Mouse (Mus musculus) intestine, postnatal 0 days (tissue): Measurements from ENCODE around the gene Rapgef2. TPM values are rescaled to one million over a fixed set of nuclear protein-coding genes. Genes with fewer than 3 reads are reported as not detected.

Experiments
- ATAC-seq: fragments of 200-750 bp; cut with Nextera tagmentation; 2 replicates; pipeline ENCODE4 v1.8.0; 2017; ENCODE audit warnings: mild to moderate bottlenecking, moderate TSS enrichment, moderate library complexity
- H3K27ac ChIP-seq: fragments of 300-500 bp; sonication (generic); 2 replicates; pipeline ENCODE4 v1.5.1; 2014; ENCODE audit warnings: mild to moderate bottlenecking, low read depth, low read length, moderate library complexity
- H3K27me3 ChIP-seq: fragments of 300-500 bp; sonication (generic); replicated peaks from 2 replicates; pipeline ENCODE4 v1.6.1; 2014; ENCODE audit warnings: low read length, mixed read lengths; ENCODE audit not compliant: control insufficient read depth, insufficient read depth
- H3K36me3 ChIP-seq: fragments of 300-500 bp; sonication (generic); 2 replicates; pipeline ENCODE4 v1.6.1; 2014; ENCODE audit warnings: mild to moderate bottlenecking, moderate library complexity; ENCODE audit not compliant: control insufficient read depth, insufficient read depth
- H3K4me1 ChIP-seq: fragments of 300-500 bp; sonication (generic); replicated peaks from 2 replicates; pipeline ENCODE4 v1.6.1; 2014; ENCODE audit warnings: antibody characterized with exemption, low read length, mixed read lengths; ENCODE audit not compliant: control insufficient read depth, insufficient read depth
- H3K4me2 ChIP-seq: fragments of 300-500 bp; sonication (generic); replicated peaks from 2 replicates; pipeline ENCODE4 v1.6.1; 2014; ENCODE audit warnings: low read depth, mild to moderate bottlenecking, moderate library complexity
- H3K4me3 ChIP-seq: fragments of 300-500 bp; sonication (generic); 2 replicates; pipeline ENCODE4 v1.5.1; 2014; ENCODE audit warnings: low read depth, low read length
- H3K9ac ChIP-seq: fragments of 300-500 bp; sonication (generic); 2 replicates; pipeline ENCODE4 v1.6.1; 2014; ENCODE audit warnings: mild to moderate bottlenecking, low read depth, low read length
- H3K9me3 ChIP-seq: fragments of 300-500 bp; sonication (generic); 2 replicates; pipeline ENCODE4 v1.6.1; 2016; ENCODE audit warnings: mixed run types; ENCODE audit not compliant: control insufficient read depth
- CTCF ChIP-seq: sonication (generic); IDR thresholded peaks from 2 replicates; pipeline ENCODE4 v1.5.1; 2016; ENCODE audit warnings: low read depth, mild to moderate bottlenecking, control low read depth, antibody characterized with exemption, moderate library complexity
- WGBS: fragments of 180-500 bp; shearing (Covaris S2); extraction: QIAGEN DNeasy Blood & Tissue Kit; methylation state at CpG from one replicate; pipeline ENCODE4 v1.1.7; 2014; 5-methylcytosine and 5-hydroxymethylcytosine counted together
- polyA plus RNA-seq: library from polyadenylated mRNA; unstranded; fragments of >200 nt; fragmentation: Nextera tagmentation; extraction: Ambion mirVana; gene quantifications from 2 replicates; pipeline ENCODE4 v1.2.1, GENCODE M21; 2015

Rapgef2 gene
- polyA plus RNA-seq, 1 experiment from 2014 or later, result 3.2 TPM

DNA sequence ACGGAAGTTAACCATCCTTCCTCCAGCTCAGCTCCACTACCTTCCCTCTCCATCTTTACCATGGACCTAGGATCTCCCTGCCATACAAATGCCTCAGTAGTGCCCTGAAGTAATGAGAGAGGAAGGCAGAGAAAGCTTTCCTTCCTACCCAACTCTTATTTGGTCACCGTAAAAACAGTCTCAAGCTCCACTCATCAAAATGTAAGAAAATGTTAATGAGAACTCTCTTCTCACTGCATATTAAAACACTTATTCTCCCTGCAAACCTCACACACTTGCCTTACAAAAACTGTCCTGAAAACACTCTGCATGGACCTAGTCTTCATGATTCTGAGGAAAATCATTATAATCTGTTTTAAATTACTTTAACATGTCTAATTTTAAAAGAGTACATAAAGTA lies 118.7 kb downstream of the Rapgef2 start:
- no peak overlapping the region for H3K4me3 ChIP-seq
- H3K27ac ChIP-seq, result no peak overlapping the region
- H3K4me1 ChIP-seq, result no peaks in the 10 kb centered on the region
- no peak overlapping the region for H3K9ac ChIP-seq
- no peak for TF ChIP-seq CTCF
- H3K9me3 ChIP-seq, result no peaks in the 10 kb centered on the region
- ATAC-seq, result no peak
- H3K4me2 ChIP-seq, result no peak overlapping the region
- 90% methylated on average over 2 of the region's 2 CpGs for WGBS
- H3K36me3 ChIP-seq, result no peaks in the 10 kb centered on the region; the same call in none of the 2 replicates
- no peaks in the 10 kb centered on the region for H3K27me3 ChIP-seq

- peak; percentile 54; the same call in 1 of the 2 replicates for ATAC-seq
- Histone ChIP-seq H3K27ac (no peak overlapping the region), H3K9ac (no peak overlapping the region), H3K27me3 (no peaks in the 10 kb centered on the region), H3K36me3 (no peaks in the 10 kb centered on the region), H3K9me3 (no peaks in the 10 kb centered on the region), H3K4me2 (peak overlapping the region; percentile 37), H3K4me3 (no peak overlapping the region), H3K4me1 (peaks cover 8% of the 10 kb centered on the region; the same call in 1 of the 2 replicates)
- TF ChIP-seq CTCF, result no peak
- 19% methylated on average over 6 of the region's 6 CpGs for WGBS
Observed at GRCm38 (mm10) chr3:79161834-79162401, 124.4 kb downstream of the Rapgef2 start.

DNA sequence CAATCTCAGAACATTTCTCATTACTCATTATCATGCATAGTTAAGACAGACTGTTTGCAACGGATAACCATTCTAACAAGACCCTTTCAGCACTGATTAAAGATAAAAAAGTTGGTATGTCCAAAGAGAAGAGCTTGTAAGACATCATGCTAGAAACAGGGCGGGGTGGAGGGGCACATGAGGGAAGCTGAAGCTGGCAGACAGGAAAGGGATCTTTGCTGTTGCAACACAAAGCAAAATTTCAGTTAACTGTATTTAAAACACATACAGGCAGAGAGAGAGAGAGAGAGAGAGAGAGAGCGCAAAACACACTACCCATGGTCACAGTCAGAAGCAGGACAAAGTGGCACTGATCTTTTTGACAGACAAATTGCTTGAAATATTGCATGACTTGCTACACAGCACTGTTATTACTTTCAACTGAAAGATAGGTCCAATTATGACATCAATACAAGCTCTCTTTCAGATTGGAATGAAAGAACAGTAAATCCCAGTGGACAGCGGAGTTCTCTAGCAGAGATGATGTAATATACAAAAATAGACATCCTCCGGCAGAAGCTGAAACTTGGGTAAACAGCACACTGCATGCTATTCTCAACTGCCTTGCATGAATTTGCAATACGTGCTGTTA lies 125.1 kb downstream of the Rapgef2 start:
- peak; percentile 31; the same call in 1 of the 2 replicates for ATAC-seq
- H3K4me3 ChIP-seq, result no peak overlapping the region

GRCm38 (mm10) chr3:79158254-79158653 lies 128.1 kb downstream of the Rapgef2 start:
- Histone ChIP-seq H3K4me2 (no peak overlapping the region), H3K9me3 (no peaks in the 10 kb centered on the region), H3K4me1 (peaks cover 8% of the 10 kb centered on the region; the same call in 1 of the 2 replicates), H3K4me3 (no peak overlapping the region), H3K27ac (no peak overlapping the region), H3K9ac (no peak overlapping the region), H3K27me3 (no peaks in the 10 kb centered on the region), H3K36me3 (no peaks in the 10 kb centered on the region)
- ATAC-seq, result no peak
- TF ChIP-seq CTCF, result no peak

More for the DNA sequence above, 125.1 kb downstream of the Rapgef2 start:
- no peak for TF ChIP-seq CTCF
- peak overlapping the region; percentile 37 for H3K4me2 ChIP-seq
- no peaks in the 10 kb centered on the region for H3K9me3 ChIP-seq
- no peak overlapping the region for H3K9ac ChIP-seq
- no peaks in the 10 kb centered on the region for H3K27me3 ChIP-seq
- no peak overlapping the region for H3K27ac ChIP-seq
- peaks cover 8% of the 10 kb centered on the region; the same call in 1 of the 2 replicates for H3K4me1 ChIP-seq
- no peaks in the 10 kb centered on the region for H3K36me3 ChIP-seq
- 34% methylated on average over 6 of the region's 6 CpGs for WGBS

GRCm38 (mm10) chr3:79153039-79153487 lies 133.3 kb downstream of the Rapgef2 start:
- H3K27me3 ChIP-seq, result no peaks in the 10 kb centered on the region
- no peaks in the 10 kb centered on the region for H3K4me1 ChIP-seq
- H3K27ac ChIP-seq, result 0 out of 2 replicates have a peak overlapping the region, but pooled peaks have one; percentile 51
- H3K36me3 ChIP-seq, result no peaks in the 10 kb centered on the region
- no peak for TF ChIP-seq CTCF
- H3K4me2 ChIP-seq, result no peak overlapping the region
- WGBS, result 39% methylated on average over 5 of the region's 5 CpGs
- H3K9ac ChIP-seq, result no peak overlapping the region
- no peaks in the 10 kb centered on the region for H3K9me3 ChIP-seq
- H3K4me3 ChIP-seq, result no peak overlapping the region
- ATAC-seq, result peak; percentile 85

DNA sequence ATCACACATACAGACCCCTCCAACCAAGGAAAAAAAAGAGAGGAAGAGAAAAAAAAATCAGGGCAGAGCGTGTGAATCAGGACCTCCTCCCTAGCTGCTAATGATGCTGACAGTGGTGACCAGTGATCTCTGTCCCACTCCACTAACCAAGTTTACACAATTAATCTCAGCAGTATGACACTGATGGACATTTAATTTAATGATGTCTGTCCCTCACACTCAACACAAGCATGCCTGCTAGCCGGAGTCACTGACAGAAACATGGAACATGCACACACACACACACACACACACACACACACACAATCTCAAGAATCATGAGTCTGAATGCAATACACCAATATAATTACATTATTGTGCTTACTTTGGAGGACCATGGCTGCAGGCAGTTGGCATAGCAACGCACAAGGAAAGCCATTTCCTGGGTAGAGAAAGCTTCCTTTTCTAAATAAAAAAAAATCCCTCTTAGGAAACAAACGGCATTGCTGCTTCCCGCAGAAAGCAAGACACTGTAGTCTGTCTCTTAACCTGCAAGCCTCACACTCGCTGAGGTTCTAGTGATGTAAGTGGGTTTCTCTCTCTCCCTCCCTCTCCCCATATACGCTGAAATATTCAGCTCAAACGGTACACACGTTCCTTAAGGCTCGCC lies 140.8 kb downstream of the Rapgef2 start:
- Histone ChIP-seq H3K4me3 (no peak overlapping the region), H3K9me3 (no peaks in the 10 kb centered on the region), H3K4me2 (0 out of 2 replicates have a peak overlapping the region, but pooled peaks have one; percentile 17), H3K9ac (no peak overlapping the region; the same call in 1 of the 2 replicates), H3K4me1 (0 out of 2 replicates have a peak, but pooled peaks cover 3% of the 10 kb centered on the region), H3K36me3 (no peaks in the 10 kb centered on the region), H3K27me3 (no peaks in the 10 kb centered on the region), H3K27ac (no peak overlapping the region)
- ATAC-seq, result no peak
- TF ChIP-seq CTCF, result no peak
- 47% methylated on average over 10 of the region's 10 CpGs for WGBS
